Mouse (Mus musculus): Measurements from ENCODE around the gene Epn3. TPM values are rescaled to one million over a fixed set of nuclear protein-coding genes. Genes with fewer than 3 reads are reported as not detected.

The Epn3 gene
- polyA plus RNA-seq, 1 experiment from 2014 or later: 0.84 TPM

GRCm38 (mm10) chr11:94542400-94542799 is 42.6 kb upstream of the Epn3 start:
- no peak for DNase-seq (ENCODE audit: low spot score)
- no peaks in the 10 kb centered on the region for H3K4me1 ChIP-seq (replicated peaks; ENCODE audit: control insufficient read depth, insufficient read depth, low read length)
- no peaks in the 10 kb centered on the region for H3K9me3 ChIP-seq (ENCODE audit: control insufficient read depth, low read length)
- H3K4me2 ChIP-seq: no peak overlapping the region
- ATAC-seq (replicated peaks; ENCODE audit: low FRiP score): no peak
- 85% methylated on average over 4 of the region's 4 CpGs for WGBS
- no peaks in the 10 kb centered on the region for H3K27me3 ChIP-seq (replicated peaks; ENCODE audit: control insufficient read depth, insufficient read depth, low read length)
- H3K27ac ChIP-seq (ENCODE audit: low read depth, low read length): no peak overlapping the region
- H3K4me3 ChIP-seq (ENCODE audit: low read depth, low read length): no peak overlapping the region
- no peak overlapping the region for H3K9ac ChIP-seq (ENCODE audit: low read depth, low read length)
- no peaks in the 10 kb centered on the region; the same call in 1 of the 2 replicates for H3K36me3 ChIP-seq (ENCODE audit: control insufficient read depth, insufficient read depth, low read length)

- H3K27ac ChIP-seq (ENCODE audit: low read depth, low read length): no peak overlapping the region
- ATAC-seq (replicated peaks; ENCODE audit: low FRiP score) (no peak), DNase-seq (ENCODE audit: low spot score) (no peak)
- H3K9ac ChIP-seq (ENCODE audit: low read depth, low read length): no peak overlapping the region
- H3K36me3 ChIP-seq (ENCODE audit: control insufficient read depth, insufficient read depth, low read length): no peaks in the 10 kb centered on the region; the same call in 1 of the 2 replicates
- 83% methylated on average over 7 of the region's 7 CpGs for WGBS
- no peaks in the 10 kb centered on the region for H3K4me1 ChIP-seq (replicated peaks; ENCODE audit: control insufficient read depth, insufficient read depth, low read length)
- no peaks in the 10 kb centered on the region for H3K9me3 ChIP-seq (ENCODE audit: control insufficient read depth, low read length)
- no peak overlapping the region for H3K4me3 ChIP-seq (ENCODE audit: low read depth, low read length)
- no peak overlapping the region for H3K4me2 ChIP-seq
- H3K27me3 ChIP-seq (replicated peaks; ENCODE audit: control insufficient read depth, insufficient read depth, low read length): no peaks in the 10 kb centered on the region
These were observed 40.0 kb upstream of the Epn3 start for GRCm38 (mm10) chr11:94539761-94540160.

- Histone ChIP-seq H3K36me3 (ENCODE audit: control insufficient read depth, insufficient read depth, low read length) (no peaks in the 10 kb centered on the region; the same call in 1 of the 2 replicates), H3K27ac (ENCODE audit: low read depth, low read length) (no peak overlapping the region), H3K9ac (ENCODE audit: low read depth, low read length) (no peak overlapping the region), H3K9me3 (ENCODE audit: control insufficient read depth, low read length) (no peaks in the 10 kb centered on the region), H3K4me1 (replicated peaks; ENCODE audit: control insufficient read depth, insufficient read depth, low read length) (no peaks in the 10 kb centered on the region), H3K27me3 (replicated peaks; ENCODE audit: control insufficient read depth, insufficient read depth, low read length) (no peaks in the 10 kb centered on the region), H3K4me3 (ENCODE audit: low read depth, low read length) (no peak overlapping the region), H3K4me2 (no peak overlapping the region)
- ATAC-seq (replicated peaks; ENCODE audit: low FRiP score): no peak
- no peak for DNase-seq (ENCODE audit: low spot score)
- WGBS: 57% methylated on average over 8 of the region's 8 CpGs
These were observed 39.0 kb upstream of the Epn3 start for GRCm38 (mm10) chr11:94538733-94539292.

DNA sequence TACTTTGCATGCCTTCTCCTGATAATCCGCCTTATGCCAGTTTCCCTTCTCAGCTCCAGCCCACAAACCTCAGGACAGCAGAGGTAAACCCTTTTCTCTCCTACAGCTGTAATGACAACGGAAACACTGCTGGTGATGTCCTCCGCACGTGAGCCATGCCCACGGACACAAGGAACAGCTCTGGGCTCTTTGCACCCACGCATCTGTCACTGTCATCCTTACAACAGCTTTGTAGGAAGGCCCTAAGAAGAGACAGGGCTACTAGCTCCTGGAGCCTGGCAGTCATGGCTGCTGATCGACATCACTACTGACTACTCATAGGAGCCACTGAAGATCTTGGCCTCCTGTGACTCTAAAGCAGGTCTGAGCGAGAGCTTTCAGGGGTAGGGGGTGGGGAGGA is 33.4 kb upstream of the Epn3 start:
- no peaks in the 10 kb centered on the region for H3K4me1 ChIP-seq (replicated peaks; ENCODE audit: control insufficient read depth, insufficient read depth, low read length)
- H3K4me3 ChIP-seq (ENCODE audit: low read depth, low read length): no peak overlapping the region
- 69% methylated on average over 8 of the region's 8 CpGs for WGBS
- no peak overlapping the region for H3K27ac ChIP-seq (ENCODE audit: low read depth, low read length)
- H3K4me2 ChIP-seq: no peak overlapping the region
- ATAC-seq (replicated peaks; ENCODE audit: low FRiP score) (no peak), DNase-seq (ENCODE audit: low spot score) (no peak)
- H3K9ac ChIP-seq (ENCODE audit: low read depth, low read length): no peak overlapping the region
- H3K9me3 ChIP-seq (ENCODE audit: control insufficient read depth, low read length): no peaks in the 10 kb centered on the region
- no peaks in the 10 kb centered on the region for H3K27me3 ChIP-seq (replicated peaks; ENCODE audit: control insufficient read depth, insufficient read depth, low read length)
- H3K36me3 ChIP-seq (ENCODE audit: control insufficient read depth, insufficient read depth, low read length): no peaks in the 10 kb centered on the region

DNA sequence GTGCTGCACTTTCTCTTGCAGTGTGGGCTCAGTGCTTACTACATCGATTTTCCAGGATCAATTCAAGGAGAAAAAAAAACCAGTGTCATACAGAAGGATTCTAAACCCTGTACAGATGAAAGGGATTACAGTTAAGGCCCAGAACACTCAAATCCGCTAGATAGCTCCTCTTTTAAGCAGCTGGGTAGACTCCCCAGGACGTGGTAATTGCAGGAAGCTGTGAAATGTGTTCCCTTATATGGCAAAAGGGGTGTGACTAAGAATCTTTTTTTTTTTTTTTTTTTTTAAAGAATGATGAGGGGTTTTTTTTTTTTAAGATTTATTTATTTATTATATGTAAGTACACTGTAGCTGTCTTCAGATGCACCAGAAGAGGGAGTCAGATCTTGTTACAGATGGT is 29.1 kb upstream of the Epn3 start:
- DNase-seq (ENCODE audit: low spot score) (no peak), ATAC-seq (replicated peaks; ENCODE audit: low FRiP score) (no peak)
- Histone ChIP-seq H3K27ac (ENCODE audit: low read depth, low read length) (no peak overlapping the region), H3K27me3 (replicated peaks; ENCODE audit: control insufficient read depth, insufficient read depth, low read length) (no peaks in the 10 kb centered on the region), H3K4me1 (replicated peaks; ENCODE audit: control insufficient read depth, insufficient read depth, low read length) (no peaks in the 10 kb centered on the region), H3K9me3 (ENCODE audit: control insufficient read depth, low read length) (no peaks in the 10 kb centered on the region), H3K9ac (ENCODE audit: low read depth, low read length) (no peak overlapping the region), H3K4me3 (ENCODE audit: low read depth, low read length) (no peak overlapping the region), H3K4me2 (no peak overlapping the region), H3K36me3 (ENCODE audit: control insufficient read depth, insufficient read depth, low read length) (no peaks in the 10 kb centered on the region)
- WGBS: 51% methylated on average over 3 of the region's 3 CpGs

GRCm38 (mm10) chr11:94526171-94526879 is 26.6 kb upstream of the Epn3 start:
- no peak; the same call in 1 of the 2 replicates for ATAC-seq (replicated peaks; ENCODE audit: low FRiP score)
- Histone ChIP-seq H3K4me3 (ENCODE audit: low read depth, low read length) (no peak overlapping the region), H3K27me3 (replicated peaks; ENCODE audit: control insufficient read depth, insufficient read depth, low read length) (no peaks in the 10 kb centered on the region), H3K9ac (ENCODE audit: low read depth, low read length) (no peak overlapping the region), H3K4me2 (no peak overlapping the region), H3K4me1 (replicated peaks; ENCODE audit: control insufficient read depth, insufficient read depth, low read length) (no peaks in the 10 kb centered on the region), H3K9me3 (ENCODE audit: control insufficient read depth, low read length) (no peaks in the 10 kb centered on the region), H3K36me3 (ENCODE audit: control insufficient read depth, insufficient read depth, low read length) (no peaks in the 10 kb centered on the region), H3K27ac (ENCODE audit: low read depth, low read length) (no peak overlapping the region)
- DNase-seq (ENCODE audit: low spot score): no peak
- 60% methylated on average over 9 of the region's 9 CpGs for WGBS

DNA sequence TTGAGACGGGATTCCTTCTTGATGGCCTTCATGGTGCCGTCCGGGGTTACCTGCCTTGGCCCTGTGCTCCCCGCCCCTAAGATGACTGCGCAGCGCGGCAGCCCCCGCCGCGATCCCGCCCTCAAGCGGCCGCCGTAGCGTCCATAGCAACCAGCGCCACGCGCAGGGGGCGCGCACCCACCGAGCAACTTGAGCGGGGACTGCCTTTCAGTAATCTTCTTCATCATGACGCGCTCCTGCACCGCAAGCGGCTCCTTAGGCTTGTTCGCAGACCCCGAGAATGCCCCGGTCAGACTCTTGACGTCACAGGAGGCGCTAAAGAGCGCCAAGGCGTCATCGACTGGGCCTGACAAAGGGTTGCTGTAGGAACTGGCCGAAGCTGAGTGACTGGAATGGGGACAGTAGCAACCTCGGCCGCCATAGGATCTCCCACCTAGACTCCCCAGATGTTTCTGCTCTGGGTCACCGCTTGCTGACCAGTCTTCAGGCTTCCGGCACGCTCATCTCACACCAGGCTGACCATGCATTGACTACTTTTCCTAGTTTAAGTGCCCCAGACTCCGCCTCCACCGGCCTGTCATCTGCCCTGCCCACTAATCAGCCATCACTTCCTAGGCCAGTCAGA is 21.6 kb upstream of the Epn3 start, which contains the start of gene Mycbpap:
TSS of gene Mycbpap (minus strand) at position 524 of the 625 bp plus-strand sequence.
- H3K9ac ChIP-seq (ENCODE audit: low read depth, low read length): peak within 1 kb of the TSS; percentile 37
- H3K4me3 ChIP-seq (ENCODE audit: low read depth, low read length): peak within 1 kb of the TSS; percentile 61
- 1% methylated on average over 42 of the region's 42 CpGs for WGBS
- H3K9me3 ChIP-seq (ENCODE audit: control insufficient read depth, low read length): no peaks in the 10 kb centered on the region
- DNase-seq (ENCODE audit: low spot score) (peak; percentile 71), ATAC-seq (replicated peaks; ENCODE audit: low FRiP score) (peak; percentile 57)
- no peaks in the 10 kb centered on the region for H3K27me3 ChIP-seq (replicated peaks; ENCODE audit: control insufficient read depth, insufficient read depth, low read length)
- no peaks in the 10 kb centered on the region for H3K4me1 ChIP-seq (replicated peaks; ENCODE audit: control insufficient read depth, insufficient read depth, low read length)
- no peak within 1 kb of the TSS for H3K27ac ChIP-seq (ENCODE audit: low read depth, low read length)
- H3K36me3 ChIP-seq (ENCODE audit: control insufficient read depth, insufficient read depth, low read length): no peaks in the 10 kb centered on the region
- peak within 1 kb of the TSS; percentile 85 for H3K4me2 ChIP-seq

DNA sequence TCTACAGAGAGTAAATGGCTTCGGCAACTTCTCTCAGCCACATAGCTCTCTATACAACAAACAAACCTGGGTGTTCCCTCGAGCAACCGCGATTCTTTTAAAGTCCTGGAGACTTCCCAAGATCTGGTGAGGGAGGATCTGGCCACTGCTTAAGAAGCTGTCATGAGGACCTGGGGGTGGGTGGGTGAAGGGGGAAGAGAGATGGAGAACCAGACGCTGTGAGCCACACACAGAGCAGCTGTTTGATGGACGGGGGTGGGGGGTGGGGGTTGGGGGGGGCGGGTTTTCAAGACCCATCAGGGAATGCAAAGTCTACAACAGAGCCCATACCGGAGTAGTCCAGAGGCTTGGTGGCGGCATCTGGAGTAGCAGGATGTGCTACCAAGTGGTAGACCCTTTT is 13.7 kb upstream of the Epn3 start:
- WGBS: 59% methylated on average over 9 of the region's 9 CpGs
- Histone ChIP-seq H3K36me3 (ENCODE audit: control insufficient read depth, insufficient read depth, low read length) (no peaks in the 10 kb centered on the region), H3K4me1 (replicated peaks; ENCODE audit: control insufficient read depth, insufficient read depth, low read length) (no peaks in the 10 kb centered on the region), H3K4me3 (ENCODE audit: low read depth, low read length) (no peak overlapping the region), H3K9me3 (ENCODE audit: control insufficient read depth, low read length) (no peaks in the 10 kb centered on the region), H3K9ac (ENCODE audit: low read depth, low read length) (no peak overlapping the region), H3K4me2 (no peak overlapping the region), H3K27ac (ENCODE audit: low read depth, low read length) (no peak overlapping the region), H3K27me3 (replicated peaks; ENCODE audit: control insufficient read depth, insufficient read depth, low read length) (peaks cover 2% of the 10 kb centered on the region; the same call in 1 of the 2 replicates)
- no peak for ATAC-seq (replicated peaks; ENCODE audit: low FRiP score)
- no peak for DNase-seq (ENCODE audit: low spot score)
